Mouse (Mus musculus) midbrain, embryonic 15.5 days (tissue): ENCODE measurements at regions not wholly inside any gene's neighbourhood (a gene's known extent, or its start where the extent isn't known, plus 50 kb on each side); places are given as distances from the start of the nearest gene placed in this dataset.
"Not testable (repeated sequence)": the region's sequence is repeated elsewhere in the genome, so short reads cannot be mapped to it uniquely, and the experiment has no call there.

Experiments used
- ATAC-seq: fragments of 200-750 bp; cut with Nextera tagmentation; replicated peaks from 2 replicates; pipeline ENCODE4 v1.8.0; 2017; ENCODE audit warnings: moderate TSS enrichment
- H3K27ac ChIP-seq: fragments of 300-500 bp; sonication (generic); 2 replicates; pipeline ENCODE4 v1.5.1; 2015; ENCODE audit warnings: mild to moderate bottlenecking, inconsistent platforms
- H3K27me3 ChIP-seq: fragments of 300-500 bp; sonication (generic); replicated peaks from 2 replicates; pipeline ENCODE4 v1.6.1; 2015; ENCODE audit warnings: inconsistent platforms
- H3K36me3 ChIP-seq: fragments of 300-500 bp; sonication (generic); replicated peaks from 2 replicates; pipeline ENCODE4 v1.6.1; 2015; ENCODE audit warnings: inconsistent platforms
- H3K4me1 ChIP-seq: fragments of 300-500 bp; sonication (generic); 2 replicates; pipeline ENCODE4 v1.6.1; 2015; ENCODE audit warnings: inconsistent platforms
- H3K4me2 ChIP-seq: fragments of 300-500 bp; sonication (generic); 2 replicates; pipeline ENCODE4 v1.6.1; 2015; ENCODE audit warnings: inconsistent platforms, mild to moderate bottlenecking, moderate library complexity
- H3K4me3 ChIP-seq: fragments of 300-500 bp; sonication (generic); 2 replicates; pipeline ENCODE4 v1.5.1; 2015; ENCODE audit warnings: mild to moderate bottlenecking, inconsistent platforms
- H3K9ac ChIP-seq: fragments of 300-500 bp; sonication (generic); 2 replicates; pipeline ENCODE4 v1.6.1; 2015; ENCODE audit warnings: mild to moderate bottlenecking, inconsistent platforms
- H3K9me3 ChIP-seq: fragments of 300-500 bp; sonication (generic); 2 replicates; pipeline ENCODE4 v1.6.1; 2016; ENCODE audit warnings: inconsistent platforms
- WGBS: fragments of 180-500 bp; shearing (Covaris S2); methylation state at CpG from one replicate; pipeline ENCODE4 v1.1.7; 2015; ENCODE audit warnings: mixed read lengths; 5-methylcytosine and 5-hydroxymethylcytosine counted together

- 24% methylated on average over 7 of the region's 7 CpGs for WGBS
- Histone ChIP-seq H3K27me3 (no peaks in the 10 kb centered on the region), H3K27ac (peak overlapping the region; percentile 43; the same call in 1 of the 2 replicates), H3K4me2 (no peak overlapping the region; the same call in 1 of the 2 replicates), H3K4me3 (no peak overlapping the region), H3K9me3 (no peaks in the 10 kb centered on the region), H3K4me1 (peaks cover 8% of the 10 kb centered on the region), H3K36me3 (no peaks in the 10 kb centered on the region), H3K9ac (no peak overlapping the region)
- ATAC-seq, result peak; percentile 67
Observed at GRCm38 (mm10) chr17:4541020-4541743, 452.9 kb upstream of the Arid1b start.

GRCm38 (mm10) chr17:4546579-4546978 lies 447.6 kb upstream of the Arid1b start:
- no peaks in the 10 kb centered on the region for H3K27me3 ChIP-seq
- no peak overlapping the region for H3K9ac ChIP-seq
- no peaks in the 10 kb centered on the region for H3K4me1 ChIP-seq
- no peaks in the 10 kb centered on the region for H3K36me3 ChIP-seq
- 48% methylated on average over 2 of the region's 2 CpGs for WGBS
- ATAC-seq, result no peak
- no peak overlapping the region for H3K4me3 ChIP-seq
- H3K4me2 ChIP-seq, result no peak overlapping the region
- H3K9me3 ChIP-seq, result no peaks in the 10 kb centered on the region
- no peak overlapping the region for H3K27ac ChIP-seq

GRCm38 (mm10) chr17:4553026-4553425 lies 441.1 kb upstream of the Arid1b start:
- not testable (repeated sequence) for H3K36me3 ChIP-seq, H3K27ac ChIP-seq, ATAC-seq, H3K4me2 ChIP-seq, H3K4me1 ChIP-seq, H3K9ac ChIP-seq, H3K4me3 ChIP-seq, H3K27me3 ChIP-seq, H3K9me3 ChIP-seq
- WGBS, result 89% methylated on average over 4 of the region's 4 CpGs

- H3K27ac ChIP-seq, result no peak overlapping the region
- H3K4me3 ChIP-seq, result no peak overlapping the region
- no peaks in the 10 kb centered on the region for H3K4me1 ChIP-seq
- WGBS, result 78% methylated on average over 3 of the region's 3 CpGs
- ATAC-seq, result no peak
- H3K36me3 ChIP-seq, result no peaks in the 10 kb centered on the region
- no peak overlapping the region for H3K9ac ChIP-seq
- H3K4me2 ChIP-seq, result no peak overlapping the region
- no peaks in the 10 kb centered on the region for H3K27me3 ChIP-seq
- no peaks in the 10 kb centered on the region for H3K9me3 ChIP-seq
Observed at GRCm38 (mm10) chr17:4563641-4564040, 430.5 kb upstream of the Arid1b start.

- 75% methylated on average over 5 of the region's 5 CpGs for WGBS
Observed at GRCm38 (mm10) chr17:4576883-4577282, 417.2 kb upstream of the Arid1b start.

GRCm38 (mm10) chr17:4581851-4582250 lies 412.3 kb upstream of the Arid1b start:
- Histone ChIP-seq H3K4me2 (no peak overlapping the region), H3K27me3 (no peaks in the 10 kb centered on the region), H3K27ac (no peak overlapping the region), H3K36me3 (no peaks in the 10 kb centered on the region), H3K4me3 (no peak overlapping the region), H3K4me1 (no peaks in the 10 kb centered on the region), H3K9me3 (no peaks in the 10 kb centered on the region), H3K9ac (no peak overlapping the region)
- 91% methylated on average over 11 of the region's 11 CpGs for WGBS
- no peak for ATAC-seq

More at GRCm38 (mm10) chr17:4576883-4577282, 417.2 kb upstream of the Arid1b start:
- Histone ChIP-seq H3K4me1 (no peaks in the 10 kb centered on the region), H3K9ac (no peak overlapping the region), H3K4me2 (no peak overlapping the region), H3K27ac (no peak overlapping the region), H3K9me3 (no peaks in the 10 kb centered on the region), H3K27me3 (no peaks in the 10 kb centered on the region), H3K4me3 (no peak overlapping the region), H3K36me3 (no peaks in the 10 kb centered on the region)
- ATAC-seq, result no peak

GRCm38 (mm10) chr17:4610481-4610880 lies 383.7 kb upstream of the Arid1b start:
- no peak overlapping the region for H3K27ac ChIP-seq
- 85% methylated on average over 8 of the region's 8 CpGs for WGBS
- H3K36me3 ChIP-seq, result no peaks in the 10 kb centered on the region
- no peak overlapping the region for H3K4me3 ChIP-seq
- H3K27me3 ChIP-seq, result no peaks in the 10 kb centered on the region
- no peak overlapping the region for H3K4me2 ChIP-seq
- H3K9ac ChIP-seq, result no peak overlapping the region
- no peak for ATAC-seq
- no peaks in the 10 kb centered on the region for H3K4me1 ChIP-seq
- H3K9me3 ChIP-seq, result no peaks in the 10 kb centered on the region

GRCm38 (mm10) chr17:4610993-4611392 lies 383.1 kb upstream of the Arid1b start:
- Histone ChIP-seq H3K4me1 (no peaks in the 10 kb centered on the region), H3K27me3 (no peaks in the 10 kb centered on the region), H3K36me3 (no peaks in the 10 kb centered on the region), H3K27ac (no peak overlapping the region), H3K9ac (no peak overlapping the region), H3K9me3 (no peaks in the 10 kb centered on the region), H3K4me3 (no peak overlapping the region), H3K4me2 (no peak overlapping the region)
- WGBS, result 88% methylated on average over 5 of the region's 5 CpGs
- ATAC-seq, result no peak

GRCm38 (mm10) chr17:4611711-4612110 lies 382.4 kb upstream of the Arid1b start:
- Histone ChIP-seq H3K9ac (no peak overlapping the region), H3K4me2 (no peak overlapping the region), H3K27me3 (no peaks in the 10 kb centered on the region), H3K4me1 (no peaks in the 10 kb centered on the region), H3K27ac (no peak overlapping the region), H3K36me3 (no peaks in the 10 kb centered on the region), H3K4me3 (no peak overlapping the region), H3K9me3 (no peaks in the 10 kb centered on the region)
- WGBS, result 86% methylated on average over 2 of the region's 2 CpGs
- no peak for ATAC-seq

- Histone ChIP-seq H3K9ac (no peak overlapping the region), H3K4me3 (no peak overlapping the region), H3K9me3 (no peaks in the 10 kb centered on the region), H3K4me2 (no peak overlapping the region), H3K36me3 (no peaks in the 10 kb centered on the region), H3K27me3 (no peaks in the 10 kb centered on the region), H3K27ac (no peak overlapping the region), H3K4me1 (no peaks in the 10 kb centered on the region)
- ATAC-seq, result no peak
- WGBS, result 62% methylated on average over 10 of the region's 10 CpGs
Observed at GRCm38 (mm10) chr17:4612136-4612535, 382.0 kb upstream of the Arid1b start.

GRCm38 (mm10) chr17:4612741-4613140 lies 381.4 kb upstream of the Arid1b start:
- Histone ChIP-seq H3K4me2 (no peak overlapping the region), H3K4me1 (no peaks in the 10 kb centered on the region), H3K4me3 (no peak overlapping the region), H3K27ac (no peak overlapping the region), H3K27me3 (no peaks in the 10 kb centered on the region), H3K9ac (no peak overlapping the region), H3K36me3 (no peaks in the 10 kb centered on the region), H3K9me3 (no peaks in the 10 kb centered on the region)
- no peak for ATAC-seq
- WGBS, result 80% methylated on average over 7 of the region's 7 CpGs

- Histone ChIP-seq H3K9ac (no peak overlapping the region), H3K4me3 (no peak overlapping the region), H3K9me3 (no peaks in the 10 kb centered on the region), H3K4me2 (no peak overlapping the region), H3K27me3 (no peaks in the 10 kb centered on the region), H3K27ac (no peak overlapping the region), H3K4me1 (no peaks in the 10 kb centered on the region), H3K36me3 (no peaks in the 10 kb centered on the region)
- no peak for ATAC-seq
Observed at GRCm38 (mm10) chr17:4620361-4620760, 373.8 kb upstream of the Arid1b start.

- not testable (repeated sequence) for H3K4me2 ChIP-seq, ATAC-seq, H3K27me3 ChIP-seq, H3K4me3 ChIP-seq, H3K27ac ChIP-seq, H3K9me3 ChIP-seq, H3K36me3 ChIP-seq, H3K4me1 ChIP-seq, H3K9ac ChIP-seq
- WGBS, result 100% methylated on average over 1 of the region's 1 CpGs
Observed at GRCm38 (mm10) chr17:4626126-4626525, 368.0 kb upstream of the Arid1b start.
